Mouse (Mus musculus): ENCODE measurements around the gene Zbtb48.

- TF ChIP-seq CTCF (IDR thresholded peaks at IDR 0.05; ENCODE audit: extremely low read depth, insufficient read depth, low read length), result no peak
- no peak for TF ChIP-seq POLR2A (IDR thresholded peaks at IDR 0.05; ENCODE audit: extremely low read depth, insufficient read depth, low read length)
These were observed 25.4 kb downstream of the Zbtb48 start for GRCm38 (mm10) chr4:152002063-152002462.
